Mouse (Mus musculus): ENCODE data around the gene Cfap52. TPM values are rescaled to one million over a fixed set of nuclear protein-coding genes. Genes with fewer than 3 reads are reported as not detected.

Gene Cfap52
- polyA plus RNA-seq (2012; ENCODE audit: low replicate concordance) = not detected in 2 replicates

GRCm38 (mm10) chr11:67965242-67965883, at the start of gene Cfap52:
Gene Cfap52 (minus strand): TSS chr11:67965651.

GRCm38 (mm10) chr11:67965905-67966878, 741 bp upstream of the Cfap52 start, which contains the start of gene Stx8:
Gene Stx8 (plus strand): TSS chr11:67966193.

GRCm38 (mm10) chr11:67921827-67922754, 43.4 kb downstream of the Cfap52 start, which contains the start of gene Usp43:
Gene Usp43 (minus strand): TSS chr11:67922153.

Other genes starting within 250 kb of the Cfap52 start
- not detected in 2 replicates for gene Glp2r, start 194.5 kb downstream of the Cfap52 start, polyA plus RNA-seq (2012; ENCODE audit: low replicate concordance)
- not detected in 2 replicates for gene Gsg1l2, start 191.0 kb downstream of the Cfap52 start, polyA plus RNA-seq (2012; ENCODE audit: low replicate concordance)
- not detected in 2 replicates for gene Dhrs7c, start 167.5 kb downstream of the Cfap52 start, polyA plus RNA-seq (2012; ENCODE audit: low replicate concordance)
- 0.03 TPM in 1 of 2 replicates, not detected in the other for gene Usp43, start 43.5 kb downstream of the Cfap52 start, polyA plus RNA-seq (2012; ENCODE audit: low replicate concordance)
- gene Stx8, start 542 bp upstream of the Cfap52 start, polyA plus RNA-seq (2012; ENCODE audit: low replicate concordance) = 1.2 and 1.9 TPM in 2 replicates

Measured in hematopoietic multipotent progenitor cell, adult 10-12 weeks (in vitro differentiated cells).